In the genomic region with DNA sequence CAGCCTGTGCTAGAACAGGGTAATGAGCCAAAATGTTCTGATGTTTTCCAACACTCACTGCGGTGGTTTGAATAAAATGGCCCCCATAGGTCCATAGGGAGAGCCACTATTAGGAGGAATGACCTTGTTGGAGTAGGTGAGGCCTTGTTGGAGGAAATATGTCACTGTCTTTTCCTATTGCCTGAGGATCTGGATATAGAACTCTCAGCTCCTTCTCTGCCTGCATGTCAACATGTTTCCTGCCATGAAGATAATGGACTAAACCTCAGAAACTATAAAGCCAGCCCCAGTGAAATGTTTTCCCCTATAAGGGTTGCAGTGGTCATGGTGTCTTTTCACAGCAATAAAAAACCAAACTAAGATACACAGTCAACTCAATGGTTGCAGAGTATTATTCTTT, we compare ENCODE assay signal across 32 mouse cellular contexts.
"Had no signal": no experiment of that assay in that cellular context is flagged by ENCODE, and none has a peak within 500 bp of the region (broad histone marks: within the 10 kb centered on the region; RNA-seq: fewer than 3 reads in every experiment).

No protein-coding gene starts in this region.

- H3K9me3 ChIP-seq: heart, embryonic 10.5 days; heart, embryonic 13.5 days; heart, embryonic 15.5 days; hindbrain, embryonic 10.5 days; hindbrain, embryonic 12.5 days; hindbrain, embryonic 13.5 days; hindbrain, embryonic 15.5 days; intestine, embryonic 15.5 days; kidney, embryonic 15.5 days had no signal

- DNase-seq: heart, postnatal 10 days; heart, postnatal 14 days; heart, postnatal 36 days; heart, postnatal 4 days; kidney, adult 11 months; kidney, adult 18-20 months; kidney, adult 2 months; kidney, adult 8-10 months; kidney, adult 9 months; kidney, postnatal 14 days; kidney, postnatal 25 days; kidney, postnatal 36 days; layer of hippocampus, adult 9-11 months; layer of hippocampus, postnatal 36 days had no signal

- H3K27me3 ChIP-seq: heart, embryonic 13.5 days; heart, embryonic 15.5 days; hindbrain, embryonic 15.5 days; intestine, embryonic 15.5 days had no signal

- H3K36me3 ChIP-seq: heart, embryonic 10.5 days; heart, embryonic 13.5 days; heart, embryonic 15.5 days; hindbrain, embryonic 10.5 days; hindbrain, embryonic 12.5 days; hindbrain, embryonic 13.5 days; hindbrain, embryonic 15.5 days; intestine, embryonic 15.5 days; kidney, embryonic 15.5 days had no signal

- ATAC-seq: hindbrain, embryonic 16.5 days; hindbrain, postnatal 0 days; intestine, embryonic 15.5 days; intestine, embryonic 16.5 days; intestine, postnatal 0 days had no signal

- H3K4me1 ChIP-seq: heart, embryonic 10.5 days; heart, embryonic 13.5 days; heart, embryonic 15.5 days; hindbrain, embryonic 12.5 days; hindbrain, embryonic 13.5 days; hindbrain, embryonic 15.5 days; intestine, embryonic 15.5 days had no signal

- H3K27ac ChIP-seq: heart, embryonic 10.5 days; heart, embryonic 13.5 days; heart, embryonic 15.5 days; hindbrain, embryonic 10.5 days; hindbrain, embryonic 12.5 days; hindbrain, embryonic 13.5 days; hindbrain, embryonic 14.5 days; hindbrain, embryonic 15.5 days; hindbrain, postnatal 0 days; intestine, embryonic 15.5 days; kidney, embryonic 15.5 days; kidney, postnatal 0 days; layer of hippocampus, adult 2 months; left cerebral cortex, adult 2 months had no signal

- H3K4me3 ChIP-seq: heart, embryonic 10.5 days; heart, embryonic 13.5 days; heart, embryonic 15.5 days; hindbrain, embryonic 10.5 days; hindbrain, embryonic 12.5 days; hindbrain, embryonic 13.5 days; hindbrain, embryonic 15.5 days; intestine, embryonic 15.5 days; kidney, embryonic 15.5 days; layer of hippocampus, adult 2 months; left cerebral cortex, adult 2 months had no signal

- H3K9ac ChIP-seq: heart, embryonic 13.5 days; heart, embryonic 15.5 days; hindbrain, embryonic 12.5 days; hindbrain, embryonic 13.5 days; hindbrain, embryonic 14.5 days; hindbrain, embryonic 15.5 days; intestine, embryonic 15.5 days; kidney, embryonic 15.5 days had no signal

- H3K4me2 ChIP-seq: heart, embryonic 11.5 days; heart, embryonic 13.5 days; heart, embryonic 15.5 days; hindbrain, embryonic 12.5 days; hindbrain, embryonic 13.5 days; hindbrain, embryonic 14.5 days; hindbrain, embryonic 15.5 days; intestine, embryonic 15.5 days; kidney, embryonic 15.5 days had no signal
